Mouse (Mus musculus) forebrain, postnatal 0 days (tissue): ENCODE results near the gene Radil. TPM values are rescaled to one million over a fixed set of nuclear protein-coding genes. Genes with fewer than 3 reads are reported as not detected.

Source experiments
- ATAC-seq: fragments of 200-750 bp; cut with Nextera tagmentation; 2 replicates; pipeline ENCODE4 v1.8.0; 2017; ENCODE audit warnings: mild to moderate bottlenecking, moderate library complexity
- DNase-seq: peaks from one replicate; pipeline ENCODE4 v3.0.0-alpha.2; 2015
- H3K27ac ChIP-seq: fragments of 300-500 bp; sonication (generic); 2 replicates; pipeline ENCODE4 v1.5.1; 2014; ENCODE audit warnings: low read depth, mild to moderate bottlenecking, antibody characterized with exemption, low read length, moderate library complexity, mixed read lengths
- H3K27me3 ChIP-seq: fragments of 300-500 bp; sonication (generic); 2 replicates; pipeline ENCODE4 v1.6.1; 2014; ENCODE audit warnings: mild to moderate bottlenecking, low read length, mixed read lengths; ENCODE audit not compliant: insufficient read depth
- H3K36me3 ChIP-seq: fragments of 300-500 bp; sonication (generic); 2 replicates; pipeline ENCODE4 v1.6.1; 2014; ENCODE audit warnings: mild to moderate bottlenecking, moderate library complexity; ENCODE audit not compliant: insufficient read depth
- H3K4me1 ChIP-seq: fragments of 300-500 bp; sonication (generic); 2 replicates; pipeline ENCODE4 v1.6.1; 2014; ENCODE audit warnings: antibody characterized with exemption; ENCODE audit not compliant: insufficient read depth
- H3K4me2 ChIP-seq: fragments of 300-500 bp; sonication (generic); 2 replicates; pipeline ENCODE4 v1.6.1; 2014; ENCODE audit warnings: low read depth, mild to moderate bottlenecking, moderate library complexity
- H3K4me3 ChIP-seq: fragments of 300-500 bp; sonication (generic); 2 replicates; pipeline ENCODE4 v1.5.1; 2014; ENCODE audit warnings: low read depth, low read length, mixed read lengths
- H3K9ac ChIP-seq: fragments of 300-500 bp; sonication (generic); 2 replicates; pipeline ENCODE4 v1.6.1; 2014; ENCODE audit warnings: mild to moderate bottlenecking
- H3K9me3 ChIP-seq: fragments of 300-500 bp; sonication (generic); 2 replicates; pipeline ENCODE4 v1.6.1; 2016; ENCODE audit warnings: low read length
- CTCF ChIP-seq: sonication (generic); IDR thresholded peaks from 2 replicates; pipeline ENCODE4 v1.5.1; 2016; ENCODE audit warnings: antibody characterized with exemption, control low read depth, low read depth
- WGBS: fragments of 180-500 bp; shearing (Covaris S2); extraction: QIAGEN DNeasy Blood & Tissue Kit; methylation state at CpG from one replicate; pipeline ENCODE4 v1.1.7; 2014; 5-methylcytosine and 5-hydroxymethylcytosine counted together
- polyA plus RNA-seq: library from polyadenylated mRNA; unstranded; fragments of >200 nt; fragmentation: Nextera tagmentation; extraction: Ambion mirVana; gene quantifications from 2 replicates; pipeline ENCODE4 v1.2.1, GENCODE M21; 2015
- total RNA-seq: library from RNA; depleted of rRNA; stranded (reverse); fragments of >200 nt; gene quantifications from 2 replicates; pipeline ENCODE4 v1.2.3, GENCODE M21; 2014

Radil gene
- total and polyA plus RNA-seq, 2 experiments from 2014 or later: 10.4 to 10.8 TPM

DNA sequence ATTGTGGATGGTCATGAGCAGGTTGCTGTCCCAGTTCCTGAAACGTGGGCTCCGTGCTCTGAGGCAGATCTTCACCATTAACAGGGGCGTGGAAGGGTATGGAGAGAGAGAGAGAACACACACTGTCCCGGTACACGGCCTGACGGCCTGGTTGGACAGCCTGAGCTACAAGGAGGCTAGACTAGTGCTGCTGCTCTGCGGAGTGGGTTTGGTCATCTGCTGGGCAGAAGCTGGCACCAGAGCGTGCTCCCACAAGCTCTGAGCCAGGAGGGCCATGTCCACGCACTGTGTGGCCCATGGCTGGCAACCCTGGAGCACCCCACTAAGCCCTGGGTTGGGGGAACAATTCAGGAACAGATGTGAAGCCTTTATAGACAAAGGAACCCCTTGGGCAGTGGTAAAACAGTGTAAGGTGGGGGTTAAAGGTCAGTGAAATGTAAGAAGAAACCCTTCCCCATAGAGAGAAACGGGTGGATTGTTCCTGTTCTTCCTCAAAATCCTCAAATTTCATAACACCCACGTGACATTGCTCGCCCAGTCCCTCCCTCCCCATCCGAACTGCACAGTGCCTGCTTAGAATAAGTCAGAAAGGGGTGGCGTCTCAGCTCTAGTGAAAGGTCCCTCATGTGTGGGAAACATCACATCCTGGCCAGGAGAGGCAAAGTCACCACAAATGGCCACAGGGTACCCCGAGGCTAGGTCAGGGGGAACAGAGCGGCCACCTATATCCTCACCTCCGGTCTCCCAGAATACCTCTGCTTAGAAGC lies 91.9 kb downstream of the Radil start:
- Histone ChIP-seq H3K4me3 (no peak overlapping the region), H3K9me3 (no peaks in the 10 kb centered on the region), H3K9ac (no peak overlapping the region), H3K36me3 (peaks cover 36% of the 10 kb centered on the region), H3K27me3 (no peaks in the 10 kb centered on the region), H3K27ac (no peak overlapping the region), H3K4me2 (no peak overlapping the region), H3K4me1 (peaks cover 4% of the 10 kb centered on the region; the same call in 1 of the 2 replicates)
- no peak for TF ChIP-seq CTCF
- ATAC-seq (no peak), DNase-seq (no peak)
- WGBS: 89% methylated on average over 17 of the region's 17 CpGs

DNA sequence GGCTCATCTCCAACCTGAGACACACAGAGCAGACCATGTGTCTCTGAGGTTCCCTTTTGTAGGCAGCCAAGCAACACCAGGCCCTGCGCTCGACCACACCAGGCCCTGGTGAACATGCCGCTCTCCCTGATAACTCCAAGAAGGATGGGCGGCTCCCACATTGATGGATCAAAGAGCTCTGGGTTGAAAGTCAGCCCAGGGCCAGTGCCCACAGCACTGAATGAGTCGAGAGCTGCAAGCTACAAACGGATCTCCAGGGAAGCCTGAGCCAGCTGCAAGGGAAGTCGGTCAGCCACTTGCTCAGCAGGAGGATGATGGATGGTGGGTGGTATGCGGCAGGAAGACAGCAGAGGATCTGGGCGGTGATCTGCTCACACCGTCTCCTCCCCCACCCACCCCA lies 93.6 kb downstream of the Radil start:
- no peak for DNase-seq
- no peak overlapping the region for H3K4me2 ChIP-seq
- peaks cover 52% of the 10 kb centered on the region for H3K36me3 ChIP-seq
- H3K4me3 ChIP-seq: no peak overlapping the region
- TF ChIP-seq CTCF: no peak
- H3K4me1 ChIP-seq: no peaks in the 10 kb centered on the region
- 88% methylated on average over 10 of the region's 10 CpGs for WGBS
- ATAC-seq: no peak
- H3K27me3 ChIP-seq: no peaks in the 10 kb centered on the region
- H3K27ac ChIP-seq: no peak overlapping the region
- no peaks in the 10 kb centered on the region for H3K9me3 ChIP-seq
- no peak overlapping the region for H3K9ac ChIP-seq

DNA sequence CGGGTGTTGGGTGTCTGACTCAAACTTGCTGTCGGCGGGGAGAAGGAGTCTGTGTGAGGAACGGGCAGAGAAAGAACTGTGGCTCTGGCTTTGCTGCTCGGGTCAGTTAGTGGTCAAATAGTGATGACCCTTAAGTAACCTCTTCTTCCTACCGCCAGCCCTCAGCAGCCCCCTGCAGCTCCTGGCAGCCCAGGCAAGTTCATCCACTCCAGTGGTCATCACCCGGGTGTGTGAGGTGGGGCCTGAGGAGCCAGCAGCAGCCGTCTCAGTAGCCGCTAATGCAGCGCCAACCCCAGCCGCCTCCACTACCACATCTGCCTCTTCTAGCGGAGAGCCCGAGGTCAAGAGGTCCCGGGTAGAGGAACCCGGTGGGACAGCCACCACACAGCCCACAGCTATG lies 94.6 kb downstream of the Radil start:
- no peak for DNase-seq
- no peak for ATAC-seq
- WGBS: 84% methylated on average over 15 of the region's 15 CpGs
- H3K27me3 ChIP-seq: no peaks in the 10 kb centered on the region
- no peak overlapping the region for H3K4me2 ChIP-seq
- H3K27ac ChIP-seq: no peak overlapping the region
- H3K36me3 ChIP-seq: peaks cover 52% of the 10 kb centered on the region
- H3K9me3 ChIP-seq: no peaks in the 10 kb centered on the region
- TF ChIP-seq CTCF: no peak
- H3K4me1 ChIP-seq: no peaks in the 10 kb centered on the region
- no peak overlapping the region for H3K4me3 ChIP-seq
- H3K9ac ChIP-seq: no peak overlapping the region

DNA sequence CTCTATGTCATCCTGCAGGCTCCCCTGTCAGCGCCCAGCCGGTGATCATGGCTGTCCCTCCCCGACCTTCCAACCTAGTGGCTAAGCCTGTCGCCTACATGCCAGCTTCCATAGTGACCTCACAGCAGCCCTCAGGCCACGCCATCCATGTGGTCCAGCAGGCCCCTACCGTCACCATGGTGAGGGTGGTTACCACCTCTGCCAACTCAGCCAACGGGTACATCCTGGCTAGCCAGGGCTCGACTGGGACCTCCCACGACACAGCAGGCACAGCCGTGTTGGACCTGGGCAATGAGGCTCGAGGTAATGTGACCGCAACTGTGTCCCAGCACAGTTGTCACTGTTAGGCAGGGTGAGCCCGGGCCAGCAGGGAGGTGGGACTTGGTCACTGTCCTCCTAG lies 97.2 kb downstream of the Radil start:
- Histone ChIP-seq H3K36me3 (peaks cover 63% of the 10 kb centered on the region), H3K27ac (no peak overlapping the region), H3K4me1 (no peaks in the 10 kb centered on the region), H3K9ac (no peak overlapping the region), H3K4me2 (no peak overlapping the region), H3K9me3 (no peaks in the 10 kb centered on the region), H3K27me3 (no peaks in the 10 kb centered on the region), H3K4me3 (no peak overlapping the region)
- DNase-seq (no peak), ATAC-seq (no peak)
- WGBS: 94% methylated on average over 13 of the region's 13 CpGs
- TF ChIP-seq CTCF: no peak

DNA sequence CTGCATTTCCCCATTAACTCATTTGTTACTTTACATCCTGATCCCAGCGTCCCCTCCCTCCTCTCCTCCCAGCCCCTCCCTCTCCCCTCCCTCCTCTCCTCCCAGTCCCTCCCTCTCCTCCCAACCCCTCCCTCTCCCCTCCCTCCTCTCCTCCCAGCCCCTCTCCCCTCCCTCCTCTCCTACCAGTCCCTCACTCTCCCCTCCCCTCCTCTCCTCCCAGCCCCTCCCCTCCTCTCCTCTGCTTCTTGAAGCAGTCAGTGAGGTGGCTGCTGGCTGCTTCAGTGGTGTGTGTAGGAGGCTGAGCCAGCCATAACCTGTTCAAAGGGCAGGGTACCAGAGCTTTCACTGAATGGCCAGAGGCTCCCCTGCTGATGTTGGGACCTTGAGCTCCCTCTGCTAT lies 99.1 kb downstream of the Radil start:
- DNase-seq (no peak), ATAC-seq (no peak)
- H3K27ac ChIP-seq: no peak overlapping the region
- no peaks in the 10 kb centered on the region for H3K4me1 ChIP-seq
- no peak overlapping the region for H3K4me2 ChIP-seq
- peaks cover 43% of the 10 kb centered on the region for H3K36me3 ChIP-seq
- H3K9me3 ChIP-seq: no peaks in the 10 kb centered on the region
- no peak for TF ChIP-seq CTCF
- WGBS: 7% methylated on average over 1 of the region's 1 CpGs
- H3K9ac ChIP-seq: no peak overlapping the region
- H3K27me3 ChIP-seq: no peaks in the 10 kb centered on the region
- H3K4me3 ChIP-seq: no peak overlapping the region

DNA sequence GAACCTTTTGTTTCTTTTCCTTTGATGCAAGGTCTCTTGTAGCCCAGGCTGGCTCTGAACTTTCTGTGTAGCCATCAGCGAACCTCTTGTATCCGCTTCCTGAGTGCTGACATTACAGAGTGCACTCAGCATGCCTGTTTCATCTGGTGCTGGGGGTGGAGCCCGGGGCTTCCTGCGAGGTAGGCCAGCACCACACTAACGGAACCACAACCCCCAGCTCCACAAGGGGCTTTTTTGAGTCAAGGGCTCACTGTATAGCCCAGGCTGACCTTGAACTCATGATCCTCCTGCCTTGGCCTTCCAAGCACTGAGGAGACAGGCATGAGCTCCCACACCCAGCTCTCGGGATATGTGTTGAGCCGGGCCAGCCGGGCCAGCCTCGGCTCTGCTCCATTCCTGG lies 100.1 kb downstream of the Radil start:
- no peaks in the 10 kb centered on the region for H3K9me3 ChIP-seq
- ATAC-seq (no peak), DNase-seq (no peak)
- H3K9ac ChIP-seq: no peak overlapping the region
- peaks cover 39% of the 10 kb centered on the region for H3K36me3 ChIP-seq
- TF ChIP-seq CTCF: no peak
- H3K27me3 ChIP-seq: no peaks in the 10 kb centered on the region
- no peak overlapping the region for H3K27ac ChIP-seq
- WGBS: 87% methylated on average over 9 of the region's 9 CpGs
- no peak overlapping the region for H3K4me2 ChIP-seq
- no peaks in the 10 kb centered on the region for H3K4me1 ChIP-seq
- no peak overlapping the region for H3K4me3 ChIP-seq

DNA sequence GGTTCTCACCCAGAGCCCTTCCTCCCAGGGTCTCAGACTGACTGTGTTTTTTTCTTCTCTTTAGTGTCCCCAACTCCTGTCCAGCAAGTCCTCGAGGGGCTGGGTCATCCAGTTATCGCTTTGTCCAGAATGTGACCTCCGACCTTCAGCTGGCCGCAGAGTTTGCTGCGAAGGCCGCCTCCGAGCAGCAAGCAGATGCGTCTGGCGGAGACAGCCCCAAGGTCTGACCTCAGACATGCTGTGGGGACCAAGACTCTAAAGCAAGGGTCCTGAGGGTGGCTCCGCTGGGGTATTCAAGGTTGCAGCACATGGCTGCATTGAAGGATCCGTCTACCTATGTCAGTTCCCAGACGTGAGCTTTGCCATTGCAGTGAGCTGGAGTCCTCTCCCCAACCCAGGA lies 102.3 kb downstream of the Radil start:
- DNase-seq (no peak), ATAC-seq (no peak)
- no peak overlapping the region for H3K27ac ChIP-seq
- H3K4me2 ChIP-seq: no peak overlapping the region
- no peak for TF ChIP-seq CTCF
- H3K9ac ChIP-seq: no peak overlapping the region
- no peaks in the 10 kb centered on the region for H3K9me3 ChIP-seq
- 87% methylated on average over 12 of the region's 12 CpGs for WGBS
- H3K4me1 ChIP-seq: 0 out of 2 replicates have a peak, but pooled peaks cover 3% of the 10 kb centered on the region
- H3K36me3 ChIP-seq: peaks cover 23% of the 10 kb centered on the region
- no peaks in the 10 kb centered on the region for H3K27me3 ChIP-seq
- no peak overlapping the region for H3K4me3 ChIP-seq
